Mouse (Mus musculus): ENCODE data around the gene Rtl10.

GRCm38 (mm10) chr16:18453846-18454245, 44.9 kb upstream of the Rtl10 start:
- TF ChIP-seq POLR2A (IDR thresholded peaks at IDR 0.05; ENCODE audit: low read depth, low read length), result no peak
- TF ChIP-seq CTCF (IDR thresholded peaks at IDR 0.05; ENCODE audit: extremely low read depth, insufficient read length, insufficient replicate concordance, low read depth, low read length), result no peak

Data from small intestine, adult 2 months (tissue).